Mouse (Mus musculus): ENCODE measurements around the gene Csnk1g1.

DNA sequence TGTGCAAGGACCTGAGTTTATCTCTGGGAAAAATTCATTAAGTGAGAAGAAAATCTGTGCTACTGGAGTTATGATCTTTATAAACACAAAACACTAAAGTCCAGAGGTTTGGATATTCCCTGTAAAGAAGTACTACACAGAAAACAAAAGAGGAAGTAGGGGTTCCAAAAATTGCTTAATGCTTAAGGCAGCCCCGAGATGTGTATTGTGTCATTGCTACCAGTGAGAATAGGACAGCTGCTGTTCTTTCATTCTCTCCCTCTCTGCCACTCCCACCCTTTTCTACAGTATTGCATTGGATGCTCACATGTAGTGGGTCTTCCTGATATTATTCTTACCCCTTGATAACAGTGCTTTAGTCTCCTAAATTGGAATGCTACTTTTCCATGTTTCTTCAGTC, 74.1 kb downstream of the Csnk1g1 start:
- no peak for TF ChIP-seq CTCF (IDR thresholded peaks at IDR 0.05; ENCODE audit: borderline replicate concordance, extremely low read depth, insufficient read depth, insufficient read length)
- no peak for TF ChIP-seq POLR2A (IDR thresholded peaks at IDR 0.05; ENCODE audit: borderline replicate concordance, extremely low read depth, insufficient read depth, insufficient read length, poor library complexity, severe bottlenecking)
